Mouse (Mus musculus): ENCODE data around the gene Nova2. TPM values are rescaled to one million over a fixed set of nuclear protein-coding genes. Genes with fewer than 3 reads are reported as not detected.

Nova2 gene
- total RNA-seq, 2 experiments from 2014 or later, result 4.8 to 7.7 TPM

DNA sequence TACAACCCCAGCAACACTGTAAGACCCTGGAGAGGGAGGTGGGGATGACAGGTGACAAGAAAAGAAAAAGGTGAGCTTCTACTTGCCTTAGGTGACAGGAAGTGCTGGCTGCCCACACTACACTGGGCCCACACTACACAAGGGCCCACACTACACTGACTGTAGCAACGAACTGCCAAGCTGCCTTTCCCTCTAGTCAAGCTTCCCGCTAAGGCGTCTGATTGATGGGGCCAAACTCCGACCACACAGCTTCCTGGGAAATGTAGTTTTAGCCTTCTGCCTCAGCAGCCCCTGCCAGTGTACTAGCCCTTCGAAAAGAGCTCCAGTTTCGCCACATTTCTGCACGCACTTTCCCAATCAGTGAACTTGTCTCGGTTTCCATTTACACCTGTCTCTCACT lies 41.9 kb downstream of the Nova2 start:
- intact Hi-C loops (cut with DNase I), result no loop called here
- DNase-seq, result no peak

DNA sequence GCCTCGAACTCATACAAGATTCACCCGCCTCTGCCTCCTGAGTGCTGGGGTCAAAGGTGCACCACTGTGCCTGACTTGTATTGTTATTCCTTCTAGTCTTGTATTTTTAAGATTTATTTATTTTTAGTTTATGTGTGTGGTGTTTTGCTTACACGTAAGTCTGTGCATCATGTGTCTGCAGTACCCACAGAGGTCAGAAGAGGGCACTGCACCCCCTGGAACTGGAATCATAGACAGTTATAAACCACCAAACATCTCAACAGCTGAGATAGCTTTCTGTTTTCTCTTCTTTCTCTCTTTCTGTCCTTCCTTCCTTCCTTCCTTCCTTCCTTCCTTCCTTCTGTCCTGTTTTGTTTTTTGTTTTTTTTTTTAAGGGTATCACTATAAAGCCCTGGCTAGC lies 45.3 kb downstream of the Nova2 start:
- intact Hi-C loops (cut with DNase I), result no loop called here
- no peak for DNase-seq

DNA sequence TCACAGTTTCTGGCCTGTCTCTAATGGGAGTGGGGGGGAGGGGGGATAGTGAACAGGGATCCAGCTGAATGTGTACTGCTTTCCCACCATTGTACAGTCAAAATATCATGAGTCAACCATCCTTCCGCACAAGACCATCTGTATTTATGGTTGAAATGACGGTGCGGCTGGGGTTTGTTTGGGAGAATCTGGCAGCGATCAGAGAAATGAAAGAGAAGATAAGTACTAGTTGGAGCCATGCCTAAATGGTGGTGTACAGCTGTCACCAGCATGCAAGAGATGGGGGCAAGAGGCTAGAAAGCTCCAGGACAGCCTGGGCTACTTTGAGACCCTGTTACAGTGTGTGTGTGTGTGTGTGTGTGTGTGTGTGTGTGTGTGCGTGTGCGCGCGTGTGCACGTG lies 52.7 kb downstream of the Nova2 start:
- intact Hi-C loops (cut with DNase I), result no loop called here

DNA sequence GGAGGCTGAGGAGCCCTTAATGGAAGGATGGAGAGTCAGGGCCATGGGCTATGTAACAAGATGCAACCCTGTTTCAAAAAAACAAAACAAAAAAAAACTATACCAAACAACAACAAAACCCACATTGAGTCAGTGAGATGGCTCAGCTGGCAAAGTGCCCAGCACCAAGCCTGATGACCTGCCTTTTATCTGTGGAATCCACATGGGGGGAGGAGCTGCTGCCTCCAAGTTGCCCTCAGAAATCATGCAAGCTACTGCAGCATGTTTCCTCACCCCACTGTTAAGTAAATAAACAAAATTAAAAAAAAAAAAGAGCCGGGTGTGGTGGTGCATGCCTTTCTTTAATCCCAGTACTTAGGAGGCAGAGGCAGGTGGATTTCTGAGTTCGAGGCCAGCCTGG lies 60.8 kb downstream of the Nova2 start:
- intact Hi-C loops (cut with DNase I), result no loop called here
- DNase-seq, result no peak

More for the DNA sequence above, 52.7 kb downstream of the Nova2 start:
- DNase-seq, result no peak

DNA sequence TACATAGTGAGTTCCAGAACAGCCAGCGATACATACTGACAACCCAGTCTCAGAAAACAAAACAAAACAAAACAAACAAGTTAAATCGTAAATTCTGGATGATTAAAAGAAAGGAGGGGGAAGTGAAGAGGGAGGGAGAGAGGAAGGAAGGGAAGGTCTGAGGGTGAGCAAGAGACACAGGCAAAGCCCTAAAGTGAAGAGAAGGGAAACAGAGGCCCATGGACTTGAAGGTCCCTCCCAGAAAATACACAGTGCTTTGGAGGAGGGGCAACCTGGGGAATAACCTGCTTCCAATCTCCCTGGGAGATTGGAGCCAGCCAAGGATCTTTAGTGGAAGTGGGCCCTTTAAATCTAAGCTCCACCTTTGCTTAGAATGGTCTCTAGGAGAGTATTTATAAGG lies 61.4 kb downstream of the Nova2 start, which contains the start of gene Nanos2:
Gene Nanos2 (plus strand): TSS at position 301 of the 400 bp plus-strand sequence.
- no peak for DNase-seq
- intact Hi-C loops (cut with DNase I), result no loop called here

DNA sequence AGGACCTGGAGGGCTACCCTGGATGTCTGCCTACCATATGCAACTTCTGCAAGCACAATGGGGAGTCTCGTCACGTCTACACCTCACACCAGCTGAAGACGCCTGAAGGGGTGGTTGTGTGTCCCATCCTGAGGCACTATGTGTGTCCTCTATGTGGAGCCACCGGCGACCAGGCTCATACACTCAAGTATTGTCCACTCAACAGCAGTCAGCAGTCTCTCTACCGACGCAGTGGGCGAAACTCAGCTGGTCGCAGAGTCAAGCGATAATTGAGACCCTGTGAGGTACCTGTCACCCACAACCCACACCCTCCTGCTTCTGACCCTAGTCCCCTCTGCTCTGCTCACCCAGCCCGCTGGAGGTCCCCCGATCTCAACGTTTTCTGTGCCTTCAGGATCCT lies 62.1 kb downstream of the Nova2 start:
- intact Hi-C loops (cut with DNase I), result no loop called here
- DNase-seq, result no peak

DNA sequence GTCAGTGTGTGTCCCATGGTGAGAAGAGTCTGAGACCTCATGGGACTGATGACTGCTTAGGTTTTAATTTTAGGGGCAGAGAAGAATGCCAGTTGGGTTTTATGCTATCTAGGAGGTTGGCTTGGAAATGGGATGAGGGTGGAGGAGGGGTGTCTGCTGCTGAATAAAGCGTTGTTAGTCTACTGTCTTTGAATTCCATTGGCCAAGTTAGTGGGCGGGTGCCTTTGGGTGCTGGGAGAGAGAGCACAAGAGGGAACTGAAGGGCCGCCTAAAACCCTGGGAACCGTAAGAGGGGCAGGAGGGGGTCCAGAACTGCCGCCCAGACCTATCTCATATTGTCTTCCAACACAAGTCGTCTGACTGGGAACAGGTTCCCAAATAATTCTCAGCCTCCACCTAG lies 63.1 kb downstream of the Nova2 start:
- intact Hi-C loops (cut with DNase I), result no loop called here
- no peak for DNase-seq

DNA sequence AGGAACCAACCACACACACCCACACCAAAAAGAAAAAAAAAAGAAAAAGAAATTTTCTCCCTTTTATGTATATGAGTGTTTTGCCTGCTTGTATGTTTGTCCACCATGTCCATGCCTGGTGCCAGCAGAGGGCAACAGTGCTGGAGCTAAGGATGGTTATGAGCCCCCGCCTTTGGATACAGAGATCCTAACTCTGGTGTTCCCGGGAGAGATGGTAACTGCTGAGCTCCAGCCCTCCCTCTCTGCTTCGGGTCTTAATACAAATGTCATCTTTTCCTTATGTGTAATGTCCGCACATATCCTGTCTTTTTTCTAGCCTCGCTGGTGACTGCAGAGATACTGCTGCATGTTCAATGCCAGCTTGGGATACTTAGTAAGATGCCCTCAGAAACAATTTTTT lies 64.3 kb downstream of the Nova2 start:
- intact Hi-C loops (cut with DNase I), result no loop called here
- DNase-seq, result no peak

DNA sequence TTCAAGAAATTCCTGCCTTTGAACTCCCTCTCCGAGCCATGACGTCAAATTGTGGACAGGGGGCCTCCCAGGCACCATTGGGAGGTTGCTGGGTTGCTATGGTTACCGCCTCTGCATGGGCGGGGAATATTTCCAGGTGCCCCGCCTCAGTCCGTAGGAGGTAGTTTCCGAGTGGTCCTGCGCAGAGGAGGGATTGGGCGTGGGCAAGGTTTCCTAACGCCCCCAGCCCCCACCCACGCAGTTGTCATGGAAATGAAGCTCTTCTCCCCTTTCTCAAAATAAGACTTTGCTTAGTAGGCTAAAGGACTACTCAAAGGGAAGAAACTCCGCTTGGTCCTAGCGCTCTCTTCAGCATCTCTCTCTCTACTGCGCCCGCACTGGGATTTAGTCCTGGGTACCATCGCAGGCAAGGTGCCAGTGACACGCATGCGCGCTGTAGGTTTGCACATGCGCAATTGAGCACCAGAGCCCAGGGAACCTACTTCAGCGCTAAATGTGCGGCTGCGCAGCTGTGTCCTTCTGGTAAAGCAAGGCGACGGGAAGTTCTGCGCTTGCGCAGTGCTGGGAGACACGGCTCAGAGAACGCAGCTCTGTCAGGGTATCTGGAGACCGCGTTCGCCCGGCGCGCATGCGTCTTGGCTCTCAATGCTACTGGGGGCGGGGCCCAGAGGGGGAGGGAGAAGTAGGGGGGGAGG lies 65.1 kb downstream of the Nova2 start, which contains the start of gene Mypop:
Gene Mypop (plus strand): TSS at position 645 of the 695 bp plus-strand sequence.
- intact Hi-C loops (cut with DNase I), result no loop called here
- DNase-seq, result peak; percentile 98 to 99

DNA sequence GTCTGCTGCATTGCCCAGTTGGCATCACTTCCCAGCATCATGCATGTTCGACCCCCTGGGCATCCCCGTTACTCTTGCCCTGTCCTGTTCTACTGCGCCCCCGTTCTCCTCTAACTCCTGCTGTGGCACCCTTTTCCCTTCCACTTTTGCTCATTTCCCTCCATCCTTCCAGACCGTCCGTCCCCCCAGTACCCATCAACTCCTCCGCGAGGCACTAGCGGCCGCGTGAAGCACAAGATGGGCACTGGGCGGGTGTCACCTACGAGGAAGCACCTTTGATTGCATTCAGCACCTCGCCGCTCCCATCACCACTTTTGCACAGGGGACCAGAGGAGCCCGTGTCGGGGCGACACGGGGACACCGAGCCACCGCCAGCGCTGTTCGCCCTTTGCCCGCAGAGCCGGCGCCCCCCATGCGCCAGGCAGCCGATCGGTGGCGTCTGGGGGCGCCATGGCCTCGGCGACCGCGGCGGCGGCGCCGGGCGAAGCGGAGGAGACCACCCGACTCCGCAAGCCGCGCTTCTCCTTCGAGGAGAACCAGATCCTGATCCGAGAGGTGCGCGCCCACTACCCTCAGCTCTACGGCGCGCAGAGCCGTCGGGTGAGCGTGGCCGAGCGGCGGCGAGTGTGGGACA lies 66.1 kb downstream of the Nova2 start:
- intact Hi-C loops (cut with DNase I), result no loop called here
- peak; percentile 34 to 42 for DNase-seq

DNA sequence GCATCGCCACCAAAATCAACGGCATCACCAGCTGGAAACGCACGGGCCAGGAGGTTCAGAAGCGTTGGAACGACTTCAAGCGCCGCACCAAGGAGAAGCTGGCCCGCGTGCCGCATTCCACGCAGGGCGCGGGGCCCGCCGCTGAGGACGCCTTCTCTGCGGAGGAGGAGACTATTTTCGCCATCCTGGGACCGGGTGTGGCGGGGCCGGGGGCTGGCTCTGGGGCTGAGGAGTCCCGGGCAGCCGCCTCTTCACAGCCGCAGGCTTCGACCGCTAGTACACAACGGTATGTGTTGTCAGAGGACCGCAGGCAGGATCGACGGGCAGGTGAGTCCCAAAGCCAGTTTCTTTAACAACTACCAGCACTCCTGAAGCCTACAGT lies 66.6 kb downstream of the Nova2 start:
- DNase-seq, result peak; percentile 42 to 45
- intact Hi-C loops (cut with DNase I), result no loop called here

DNA sequence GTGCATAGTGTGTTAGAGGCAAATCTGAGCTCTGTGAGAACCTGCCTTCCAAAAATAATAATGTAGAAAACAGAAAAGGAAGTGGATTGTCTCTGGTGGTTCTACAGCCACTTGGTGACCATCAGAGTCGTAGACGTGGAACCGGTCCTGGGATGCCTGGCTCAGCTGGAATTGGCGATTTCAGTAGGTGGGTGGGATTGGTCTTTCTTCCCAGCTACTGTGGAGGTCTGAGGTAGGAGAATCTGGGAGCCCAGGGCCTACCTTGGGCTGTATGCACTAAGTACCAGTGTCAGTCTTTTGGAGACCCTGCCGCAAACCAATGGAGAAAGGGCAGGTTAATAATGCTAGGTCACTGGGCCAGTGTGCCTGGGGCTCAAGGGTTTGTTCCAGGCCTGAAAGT lies 67.3 kb downstream of the Nova2 start:
- intact Hi-C loops (cut with DNase I), result no loop called here
- DNase-seq, result no peak

DNA sequence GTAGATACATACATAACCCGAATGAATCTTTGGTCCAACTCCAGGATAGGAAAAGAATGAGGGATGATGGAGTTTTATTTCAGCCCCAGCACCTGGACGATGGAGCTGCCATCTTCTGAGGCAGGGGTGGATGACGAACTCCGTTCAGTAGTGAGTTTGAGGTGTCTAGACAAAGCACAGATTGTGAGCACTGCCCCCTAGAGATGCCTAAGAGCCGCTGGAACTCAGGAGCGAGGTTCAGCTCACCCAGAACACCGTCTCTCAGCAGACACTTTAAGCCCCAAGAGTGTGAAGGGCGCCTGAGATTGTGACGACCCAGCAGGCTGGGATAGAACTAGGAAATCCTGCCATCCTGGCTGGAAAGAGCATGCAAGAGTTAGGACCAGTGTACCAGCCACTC lies 73.1 kb downstream of the Nova2 start:
- no peak for DNase-seq
- intact Hi-C loops (cut with DNase I), result no loop called here

DNA sequence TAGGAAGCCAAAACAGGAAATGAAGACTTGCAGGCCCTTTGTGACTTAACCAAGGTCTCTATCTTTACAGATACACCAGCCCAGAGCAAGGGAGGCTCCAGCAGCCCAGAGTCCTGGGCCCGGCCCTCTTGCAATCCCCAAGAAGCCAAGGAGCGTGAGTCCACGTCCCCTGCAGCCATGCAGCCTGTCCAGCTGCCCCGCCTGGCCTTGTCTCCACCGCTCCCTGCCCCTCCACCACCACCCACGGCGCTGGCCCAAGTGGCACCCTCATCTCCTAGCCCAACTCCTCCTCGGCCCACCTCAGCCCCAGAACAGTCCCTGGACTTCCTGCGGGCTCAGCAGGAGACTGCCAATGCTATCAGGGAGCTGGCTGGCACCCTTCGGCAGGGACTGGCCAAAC lies 74.7 kb downstream of the Nova2 start:
- DNase-seq, result no peak
- intact Hi-C loops (cut with DNase I), result loop anchor here (10.0 kb wide), 1 partner anchor 106 kb away; no protein-coding TSS in a partner anchor

DNA sequence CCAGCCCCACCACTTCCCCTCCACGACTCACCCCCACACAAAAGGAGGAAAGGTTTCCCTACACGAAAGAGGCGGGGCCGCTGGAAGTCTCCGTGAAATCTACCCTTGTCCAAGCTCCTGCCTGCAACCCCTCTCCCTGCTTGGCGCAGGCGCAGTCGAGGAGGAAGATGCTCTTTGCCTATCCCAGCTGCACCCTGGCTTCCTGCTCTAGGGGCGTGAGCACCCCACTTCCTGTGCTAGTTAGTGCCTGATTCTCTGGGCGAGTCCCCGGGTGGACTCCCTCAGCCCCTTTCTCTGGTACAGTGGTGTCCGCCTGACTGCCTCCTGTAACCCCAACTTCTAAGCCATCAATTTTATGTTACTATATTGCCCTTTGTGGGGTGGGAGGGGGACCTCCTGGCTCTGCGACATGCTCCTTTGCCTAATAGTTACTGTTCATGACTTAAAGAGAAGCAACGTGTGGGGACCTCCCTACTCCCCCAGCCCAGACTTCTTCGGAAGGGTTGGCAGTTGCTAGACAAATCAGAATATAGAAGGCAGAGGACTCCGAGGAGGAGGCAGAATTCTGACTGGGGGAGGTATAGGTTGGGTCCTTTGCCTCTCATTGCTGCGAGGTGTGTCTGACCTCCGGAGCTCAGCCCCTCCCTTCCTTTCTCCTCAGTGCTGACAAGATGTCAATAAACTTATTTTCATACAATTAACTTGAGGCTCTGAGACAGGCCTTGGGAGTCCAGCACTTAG lies 75.5 kb downstream of the Nova2 start:
- peak; percentile 73 to 79 for DNase-seq
- intact Hi-C loops (cut with DNase I), result loop anchor here (10.0 kb wide), 1 partner anchor 106 kb away; no protein-coding TSS in a partner anchor

DNA sequence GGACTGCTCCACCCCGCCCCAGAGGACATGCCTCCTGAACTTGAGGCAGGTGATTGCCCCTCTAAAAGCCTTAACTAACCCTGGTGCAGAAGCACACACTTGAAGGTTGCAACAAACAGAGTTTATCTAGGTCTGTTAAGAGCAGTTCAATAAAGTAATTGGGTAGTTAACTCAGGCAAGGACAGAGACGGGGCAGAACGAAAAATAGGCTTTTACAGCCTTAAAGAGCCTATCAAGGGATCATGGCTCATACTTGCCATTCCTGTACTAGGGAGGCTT lies 76.1 kb downstream of the Nova2 start:
- no peak for DNase-seq
- intact Hi-C loops (cut with DNase I), result loop anchor here (10.0 kb wide), 1 partner anchor 107 kb away; no protein-coding TSS in a partner anchor

DNA sequence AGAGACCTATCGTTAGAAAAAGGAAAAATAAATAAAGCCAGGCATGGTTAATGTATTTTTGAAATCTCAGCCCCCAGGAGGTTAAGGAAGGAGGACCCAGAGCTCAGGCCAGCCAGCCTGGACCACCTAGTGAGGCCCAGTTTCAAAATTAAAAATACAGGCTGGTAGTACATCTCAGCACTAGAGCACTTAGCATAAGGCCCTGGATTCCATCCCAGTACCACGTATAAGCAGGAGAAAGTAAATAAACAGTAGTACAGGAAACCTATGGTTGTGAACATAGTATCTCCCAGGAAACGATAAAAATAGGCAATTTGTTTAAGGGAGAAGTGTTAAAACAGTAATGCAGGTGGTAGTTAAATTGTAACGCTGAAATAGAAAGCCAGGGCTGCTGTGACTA lies 76.4 kb downstream of the Nova2 start:
- DNase-seq, result no peak
- intact Hi-C loops (cut with DNase I), result loop anchor here (10.0 kb wide), 1 partner anchor 107 kb away; no protein-coding TSS in a partner anchor

DNA sequence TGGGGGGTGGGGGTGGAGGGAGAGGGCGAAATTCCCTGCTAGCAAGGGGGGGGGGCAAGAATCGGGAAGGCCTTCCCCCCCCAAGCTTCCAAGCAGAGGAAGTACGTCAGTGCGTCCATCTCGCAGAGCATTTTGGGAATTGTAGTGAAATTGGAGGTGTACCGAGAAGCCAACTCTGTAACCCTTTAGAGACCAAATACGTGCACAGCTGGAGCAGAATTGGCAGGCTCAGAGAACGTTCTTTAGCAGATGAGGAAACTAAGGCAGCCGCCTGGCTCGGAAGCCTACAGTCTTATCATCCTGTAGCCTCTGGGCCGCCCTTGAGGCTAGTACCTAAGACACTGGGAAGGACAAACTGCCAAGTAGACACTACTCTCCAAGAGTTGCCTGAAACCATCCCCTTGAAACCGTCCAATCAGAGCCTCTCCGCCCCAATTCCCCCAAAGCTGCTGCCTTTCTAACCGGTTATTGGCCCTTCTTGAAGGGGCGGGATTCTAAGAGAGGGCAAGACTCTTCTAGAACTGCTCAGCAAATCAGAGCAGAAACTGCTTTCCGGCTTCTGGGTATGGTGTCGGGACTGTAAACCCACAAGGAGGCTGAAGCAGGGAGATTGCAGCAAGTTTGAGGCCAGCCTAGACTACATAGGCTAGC lies 77.3 kb downstream of the Nova2 start:
- DNase-seq, result peak; percentile 75 to 82
- intact Hi-C loops (cut with DNase I), result loop anchor here (10.0 kb wide), 1 partner anchor 108 kb away; no protein-coding TSS in a partner anchor

DNA sequence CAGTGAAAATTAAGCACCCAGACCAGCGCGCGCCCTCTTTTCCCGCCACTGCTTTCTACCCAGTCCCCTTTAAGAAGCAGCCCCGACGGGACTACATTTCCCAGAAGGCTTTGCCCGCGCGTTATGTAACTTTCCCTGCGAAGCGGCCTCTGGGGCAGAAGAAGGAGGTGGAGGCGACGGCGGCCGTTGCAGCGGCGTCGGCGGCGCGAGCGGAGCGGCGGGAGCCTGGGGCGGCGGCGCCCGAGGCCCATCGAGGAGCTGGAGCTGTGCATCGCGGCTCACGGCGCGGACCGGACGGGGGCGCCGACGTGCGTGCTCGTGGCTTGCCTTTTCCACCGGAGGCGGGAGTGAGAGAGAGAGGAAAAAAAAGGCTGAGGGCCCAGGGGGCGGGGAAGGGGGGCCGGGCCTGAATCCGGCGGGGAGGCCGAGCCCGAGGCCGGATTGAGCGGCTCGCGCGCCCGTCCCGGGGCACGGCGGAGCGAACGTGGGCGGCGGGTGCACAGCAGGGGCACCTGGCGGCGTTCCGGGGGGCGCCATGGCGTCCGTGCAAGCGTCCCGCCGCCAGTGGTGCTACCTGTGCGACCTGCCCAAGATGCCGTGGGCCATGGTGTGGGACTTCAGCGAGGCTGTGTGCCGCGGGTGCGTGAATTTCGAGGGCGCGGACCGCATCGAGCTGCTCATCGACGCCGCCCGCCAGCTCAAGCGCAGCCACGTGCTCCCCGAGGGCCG lies 78.4 kb downstream of the Nova2 start, which contains the start of gene Irf2bp1:
Gene Irf2bp1 (plus strand): TSS at position 143 of the 729 bp plus-strand sequence.
- intact Hi-C loops (cut with DNase I), result loop anchor here (10.0 kb wide), 1 partner anchor 109 kb away; no protein-coding TSS in a partner anchor
- DNase-seq, result peak; percentile 93 to 96

DNA sequence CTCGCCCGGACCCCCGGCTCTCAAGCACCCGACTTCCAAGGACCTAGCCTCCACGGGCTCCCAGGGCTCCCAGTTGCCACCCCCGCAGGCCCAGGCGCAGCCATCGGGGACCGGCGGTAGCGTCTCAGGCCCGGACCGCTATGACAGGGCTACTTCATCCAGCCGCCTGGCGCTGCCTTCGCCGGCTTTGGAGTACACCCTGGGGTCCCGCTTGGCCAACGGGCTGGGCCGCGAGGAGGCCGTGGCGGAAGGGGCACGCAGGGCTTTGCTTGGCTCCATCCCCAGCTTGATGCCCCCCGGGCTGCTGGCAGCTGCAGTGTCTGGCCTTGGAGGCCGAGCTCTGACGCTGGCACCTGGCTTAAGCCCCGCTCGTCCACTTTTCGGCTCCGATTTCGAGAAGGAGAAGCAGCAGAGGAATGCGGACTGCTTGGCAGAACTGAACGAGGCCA lies 79.0 kb downstream of the Nova2 start:
- peak in 1 of 2 experiments; percentile 18 for DNase-seq
- intact Hi-C loops (cut with DNase I), result loop anchor here (10.0 kb wide), 1 partner anchor 110 kb away; no protein-coding TSS in a partner anchor
